In the genomic region with DNA sequence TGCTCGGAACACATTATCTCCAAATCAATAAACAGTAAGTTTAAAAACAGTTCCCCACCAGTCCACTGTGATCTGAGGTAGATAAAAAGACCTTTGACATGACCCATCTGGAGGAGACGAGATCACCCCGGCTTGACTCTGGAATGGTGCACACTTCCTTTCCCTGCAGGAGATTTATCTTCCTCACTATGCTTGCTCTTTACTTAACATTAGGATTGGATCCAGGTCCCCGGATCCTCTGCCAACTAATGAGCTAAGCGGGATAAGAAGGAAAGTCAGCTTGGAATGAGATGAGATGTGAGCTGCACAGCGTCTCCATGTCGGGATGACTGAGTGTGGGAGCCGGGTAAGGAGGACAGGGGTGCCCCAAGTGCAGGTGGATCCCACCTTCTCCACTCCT, we compare ENCODE assay signal across 10 mouse cellular contexts. TPM values are rescaled to one million over a fixed set of nuclear protein-coding genes. Genes with fewer than 3 reads are reported as not detected.
DNase-seq lines count a peak whose midpoint lies in the region; ATAC-seq and TF ChIP-seq lines count a peak whose summit lies in the region.
"Had no signal": no experiment of that assay in that cellular context is flagged by ENCODE, and none has a peak within 500 bp of the region (broad histone marks: within the 10 kb centered on the region; RNA-seq: fewer than 3 reads in every experiment).

No protein-coding gene starts in this region.

- no peak overlapping the region for H3K4me3 ChIP-seq in layer of hippocampus, adult 2 months

- H3K27ac ChIP-seq in layer of hippocampus, adult 2 months = peak overlapping the region; percentile 46

- no peak for TF ChIP-seq CTCF in layer of hippocampus, adult 2 months (conservative IDR thresholded peaks at IDR 0.05)

- DNase-seq in cerebellum, postnatal 10 days = peak; percentile 49 to 58
- DNase-seq in cerebellum, postnatal 4 days (ENCODE audit: low spot score in 2 of 2) = no peak
- peak; percentile 64 for DNase-seq in kidney, postnatal 10 days
- DNase-seq in kidney, adult 8-10 months = no peak
- peak; percentile 2 to 9 for DNase-seq in adrenal gland, postnatal 36 days
- DNase-seq in layer of hippocampus, adult 2 months (ENCODE audit: low spot score in 2 of 2) = peak in 1 of 2 experiments; percentile 31
- DNase-seq: thymus, postnatal 4 days had no signal

- ATAC-seq in erythroid progenitor cell, adult 5-6 weeks (replicated peaks; ENCODE audit: low FRiP score, poor library complexity, severe bottlenecking) = no peak
- no peak for ATAC-seq in megakaryocyte progenitor cell, adult 5-6 weeks (replicated peaks; ENCODE audit: poor library complexity)

RNA-seq across cellular contexts. Expression of gene Siah3, which starts 46.7 kb away (rescaled TPM):
- under 1 TPM; 0.33 to 0.50 TPM for total RNA-seq in adrenal gland, postnatal 36 days (2021)
- total RNA-seq in layer of hippocampus, adult 2 months (2021) = 1 to 10 TPM; 7.7 to 8.5 TPM
- total RNA-seq in erythroid progenitor cell, adult 5-6 weeks (2015; ENCODE audit: low replicate concordance) = not detected in 2 replicates
- total RNA-seq in erythroid progenitor cell, adult 5-6 weeks (2017; ENCODE audit: low replicate concordance) = not detected in 2 replicates
- not detected in 2 replicates for total RNA-seq in megakaryocyte progenitor cell, adult 5-6 weeks (2015)
- not detected in 2 replicates for total RNA-seq in megakaryocyte progenitor cell, adult 5-6 weeks (2017)
- total RNA-seq: megakaryocyte, adult 5-6 weeks had no signal

Comparison
In these comparisons a context has a peak if more than half of its experiments do, and no peak if none do; other contexts are left out.
1. DNase-seq: peak in cerebellum, postnatal 10 days (2 of 2), kidney, postnatal 10 days (single experiment) and adrenal gland, postnatal 36 days (2 of 2); none in cerebellum, postnatal 4 days (0 of 2) and kidney, adult 8-10 months (0 of 2).
2. RNA of gene Siah3, which starts 46.7 kb away (total RNA-seq): 7.7 to 8.5 TPM in layer of hippocampus, adult 2 months; 0.33 to 0.50 TPM in adrenal gland, postnatal 36 days, not detected in erythroid progenitor cell, adult 5-6 weeks and not detected in megakaryocyte progenitor cell, adult 5-6 weeks; every median in the first group is over 4 times any median in the second.